Mouse (Mus musculus): ENCODE results near the gene Ank3.

DNA sequence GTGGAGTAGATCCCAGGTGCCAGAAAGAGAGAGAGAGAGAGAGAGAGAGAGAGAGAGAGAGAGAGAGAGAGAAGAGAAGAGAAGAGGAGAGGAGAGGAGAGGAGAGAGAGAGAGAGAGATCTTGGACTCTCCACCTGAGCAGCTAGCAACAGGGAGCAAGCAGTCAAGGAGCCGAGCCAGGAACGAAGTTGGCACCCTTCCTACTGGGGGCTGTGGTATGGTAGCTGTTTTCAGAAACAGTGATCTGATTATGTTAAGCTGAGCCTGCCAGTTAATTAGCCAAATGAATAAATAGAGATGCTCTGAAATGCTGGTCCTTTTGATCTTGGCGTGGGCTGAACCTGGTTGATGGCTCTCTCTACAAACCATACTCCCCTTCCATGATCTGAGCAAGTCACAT is 666.6 kb downstream of the Ank3 start:
- TF ChIP-seq CTCF (IDR thresholded peaks at IDR 0.05; ENCODE audit: low read depth, low read length): no peak
- no peak for TF ChIP-seq POLR2A (IDR thresholded peaks at IDR 0.05; ENCODE audit: extremely low read depth, insufficient read depth, low read length)

Data from liver, adult 2 months (tissue).